Mouse (Mus musculus) midbrain, embryonic 14.5 days (tissue): ENCODE measurements at regions not wholly inside any gene's neighbourhood (a gene's known extent, or its start where the extent isn't known, plus 50 kb on each side); places are given as distances from the start of the nearest gene placed in this dataset.

Experiments used
- ATAC-seq: fragments of 200-750 bp; cut with Nextera tagmentation; 2 replicates; pipeline ENCODE4 v1.8.0; 2017; ENCODE audit warnings: moderate number of reproducible peaks, moderate library complexity; ENCODE audit not compliant: low FRiP score, low TSS enrichment
- DNase-seq: peaks from one replicate; pipeline ENCODE4 v3.0.0-alpha.2; 2015
- H3K27ac ChIP-seq: fragments of 300-500 bp; sonication (generic); replicated peaks from 2 replicates; pipeline ENCODE4 v1.5.1; 2014; ENCODE audit warnings: mild to moderate bottlenecking, low read depth, low read length, moderate library complexity
- H3K27me3 ChIP-seq: fragments of 300-500 bp; sonication (generic); 2 replicates; pipeline ENCODE4 v1.6.1; 2014; ENCODE audit warnings: low read length, control low read depth, mixed read lengths; ENCODE audit not compliant: control insufficient read depth, insufficient read depth
- H3K36me3 ChIP-seq: fragments of 300-500 bp; sonication (generic); 2 replicates; pipeline ENCODE4 v1.6.1; 2014; ENCODE audit warnings: low read length, control low read depth; ENCODE audit not compliant: control insufficient read depth, insufficient read depth
- H3K4me1 ChIP-seq: fragments of 300-500 bp; sonication (generic); 2 replicates; pipeline ENCODE4 v1.6.1; 2014; ENCODE audit warnings: mild to moderate bottlenecking, antibody characterized with exemption, low read length, control low read depth; ENCODE audit not compliant: control insufficient read depth, insufficient read depth
- H3K4me2 ChIP-seq: fragments of 300-500 bp; sonication (generic); 2 replicates; pipeline ENCODE4 v1.6.1; 2014; ENCODE audit warnings: mild to moderate bottlenecking, low read length, moderate library complexity
- H3K4me3 ChIP-seq: fragments of 300-500 bp; sonication (generic); replicated peaks from 2 replicates; pipeline ENCODE4 v1.5.1; 2014; ENCODE audit warnings: low read depth, low read length
- H3K9ac ChIP-seq: fragments of 300-500 bp; sonication (generic); replicated peaks from 2 replicates; pipeline ENCODE4 v1.6.1; 2014; ENCODE audit warnings: mild to moderate bottlenecking, low read length, moderate library complexity
- H3K9me3 ChIP-seq: fragments of 300-500 bp; sonication (generic); 2 replicates; pipeline ENCODE4 v1.6.1; 2016; ENCODE audit warnings: low read length, control low read depth, mixed read lengths; ENCODE audit not compliant: control insufficient read depth
- WGBS: fragments of 180-500 bp; shearing (Covaris S2); extraction: QIAGEN DNeasy Blood & Tissue Kit; methylation state at CpG from one replicate; pipeline ENCODE4 v1.1.7; 2014; 5-methylcytosine and 5-hydroxymethylcytosine counted together

- no peak overlapping the region for H3K4me2 ChIP-seq
- DNase-seq (no peak), ATAC-seq (no peak)
- no peak overlapping the region for H3K9ac ChIP-seq
- H3K27ac ChIP-seq: no peak overlapping the region
- no peak overlapping the region for H3K4me3 ChIP-seq
- H3K36me3 ChIP-seq: no peaks in the 10 kb centered on the region
- H3K4me1 ChIP-seq: peaks cover 4% of the 10 kb centered on the region; the same call in 1 of the 2 replicates
- H3K27me3 ChIP-seq: no peaks in the 10 kb centered on the region
- 84% methylated on average over 8 of the region's 8 CpGs for WGBS
- H3K9me3 ChIP-seq: no peaks in the 10 kb centered on the region
Observed at GRCm38 (mm10) chr7:67424810-67425485, 52.3 kb upstream of the Mef2a start.
